Mouse (Mus musculus) erythroblast, embryonic 14.5 days (primary cell): ENCODE measurements around the gene Bud23.

Experiments used
- GATA1 ChIP-seq: IDR thresholded peaks from 2 replicates; pipeline ENCODE4 v1.6.1; 2012; ENCODE audit warnings: low read length, inconsistent platforms, mixed read lengths
- TAL1 ChIP-seq: IDR thresholded peaks from 3 replicates; pipeline ENCODE4 v1.6.1; 2012; ENCODE audit warnings: low read length, inconsistent platforms, mixed read lengths

DNA sequence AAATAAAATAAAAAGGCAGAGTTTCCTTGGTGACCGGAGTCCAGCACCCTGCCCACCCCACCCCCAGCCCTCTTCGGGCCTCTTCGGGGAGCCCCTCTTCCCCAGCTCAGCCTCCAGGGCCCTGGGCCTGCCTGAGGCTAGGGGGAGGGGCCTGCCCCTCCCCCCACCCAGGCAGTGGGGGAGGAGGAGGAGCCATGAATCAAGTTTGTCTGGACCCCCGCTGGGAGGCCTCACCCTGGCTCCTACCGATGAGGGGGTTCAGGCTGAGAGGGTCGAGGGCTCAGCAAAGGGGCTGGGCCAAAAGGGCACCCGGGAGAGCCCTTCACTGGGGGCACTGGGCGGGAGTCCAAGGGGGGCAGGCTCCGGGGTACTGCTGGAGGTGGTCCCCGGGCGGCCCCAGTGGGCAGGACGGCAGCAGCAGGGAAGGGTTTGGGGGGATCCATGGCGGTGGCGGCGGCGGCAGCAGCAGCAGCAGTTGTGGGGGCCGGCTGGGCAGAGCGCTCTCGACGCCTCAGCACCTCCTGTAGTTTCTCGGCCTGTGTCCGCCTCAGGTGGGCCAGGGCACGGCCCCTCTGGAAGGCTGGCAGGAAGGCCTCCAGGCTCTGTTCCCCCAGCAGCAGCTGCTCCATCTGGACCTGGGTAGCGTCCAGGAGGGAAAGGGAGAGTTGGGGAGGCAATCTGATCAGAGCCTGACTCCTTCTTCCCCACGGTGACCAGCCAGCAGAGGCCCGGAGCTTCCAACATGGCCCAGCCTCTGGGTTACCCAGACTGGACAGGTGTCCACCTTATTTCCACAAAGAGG lies 8.8 kb upstream of the Bud23 start:
- TF ChIP-seq TAL1 (no peak), GATA1 (no peak)
